Mouse (Mus musculus) liver, embryonic 16.5 days (tissue): ENCODE data around the gene Depdc1b. TPM values are rescaled to one million over a fixed set of nuclear protein-coding genes. Genes with fewer than 3 reads are reported as not detected.

Experiments used
- ATAC-seq: fragments of 200-750 bp; cut with Nextera tagmentation; 2 replicates; pipeline ENCODE4 v1.8.0; 2017; ENCODE audit warnings: low read depth, mild to moderate bottlenecking, moderate number of reproducible peaks, moderate library complexity
- H3K27ac ChIP-seq: fragments of 300-500 bp; sonication (generic); 2 replicates; pipeline ENCODE4 v1.5.1; 2014; ENCODE audit warnings: mild to moderate bottlenecking, low read length
- H3K27me3 ChIP-seq: fragments of 300-500 bp; sonication (generic); 2 replicates; pipeline ENCODE4 v1.6.1; 2014; ENCODE audit warnings: low read depth, low read length, mixed read lengths; ENCODE audit not compliant: control insufficient read depth, insufficient read depth
- H3K36me3 ChIP-seq: fragments of 300-500 bp; sonication (generic); 2 replicates; pipeline ENCODE4 v1.6.1; 2014; ENCODE audit warnings: mild to moderate bottlenecking; ENCODE audit not compliant: control insufficient read depth, insufficient read depth
- H3K4me1 ChIP-seq: fragments of 300-500 bp; sonication (generic); 2 replicates; pipeline ENCODE4 v1.6.1; 2014; ENCODE audit warnings: low read depth, low read length, mixed read lengths; ENCODE audit not compliant: control insufficient read depth
- H3K4me2 ChIP-seq: fragments of 300-500 bp; sonication (generic); 2 replicates; pipeline ENCODE4 v1.6.1; 2014; ENCODE audit warnings: low read depth, low read length, mixed read lengths
- H3K4me3 ChIP-seq: fragments of 300-500 bp; sonication (generic); 2 replicates; pipeline ENCODE4 v1.5.1; 2014; ENCODE audit warnings: low read depth, mild to moderate bottlenecking, low read length
- H3K9ac ChIP-seq: fragments of 300-500 bp; sonication (generic); 2 replicates; pipeline ENCODE4 v1.6.1; 2014; ENCODE audit warnings: low read depth, low read length
- H3K9me3 ChIP-seq: fragments of 300-500 bp; sonication (generic); replicated peaks from 2 replicates; pipeline ENCODE4 v1.6.1; 2016; ENCODE audit warnings: low read length; ENCODE audit not compliant: control insufficient read depth
- WGBS: fragments of 180-500 bp; shearing (Covaris S2); extraction: QIAGEN DNeasy Blood & Tissue Kit; methylation state at CpG from one replicate; pipeline ENCODE4 v1.1.7; 2014; ENCODE audit not compliant: insufficient replicate concordance; 5-methylcytosine and 5-hydroxymethylcytosine counted together
- polyA plus RNA-seq: library from polyadenylated mRNA; unstranded; fragments of >200 nt; fragmentation: Nextera tagmentation; extraction: Ambion mirVana; gene quantifications from 2 replicates; pipeline ENCODE4 v1.2.1, GENCODE M21; 2015

The Depdc1b gene
- polyA plus RNA-seq, 1 experiment from 2014 or later = 12.8 TPM

- no peak for ATAC-seq
- Histone ChIP-seq H3K9me3 (no peaks in the 10 kb centered on the region), H3K4me3 (no peak overlapping the region), H3K4me2 (no peak overlapping the region), H3K36me3 (no peaks in the 10 kb centered on the region), H3K27me3 (no peaks in the 10 kb centered on the region), H3K4me1 (no peaks in the 10 kb centered on the region), H3K9ac (no peak overlapping the region), H3K27ac (no peak overlapping the region)
- 80% methylated on average over 10 of the region's 10 CpGs for WGBS
Measured at GRCm38 (mm10) chr13:108357362-108357761, 41.2 kb downstream of the Depdc1b start.

GRCm38 (mm10) chr13:108358228-108358627, 42.1 kb downstream of the Depdc1b start:
- ATAC-seq = no peak
- H3K27ac ChIP-seq = no peak overlapping the region
- WGBS = 69% methylated on average over 3 of the region's 3 CpGs
- no peak overlapping the region for H3K4me2 ChIP-seq
- no peak overlapping the region for H3K9ac ChIP-seq
- no peak overlapping the region for H3K4me3 ChIP-seq
- H3K9me3 ChIP-seq = no peaks in the 10 kb centered on the region
- no peaks in the 10 kb centered on the region for H3K27me3 ChIP-seq
- no peaks in the 10 kb centered on the region for H3K4me1 ChIP-seq
- peaks cover 3% of the 10 kb centered on the region for H3K36me3 ChIP-seq

GRCm38 (mm10) chr13:108367496-108367895, 51.4 kb downstream of the Depdc1b start:
- H3K4me1 ChIP-seq = no peaks in the 10 kb centered on the region
- H3K9me3 ChIP-seq = no peaks in the 10 kb centered on the region
- H3K4me3 ChIP-seq = no peak overlapping the region
- no peak for ATAC-seq
- peaks cover 10% of the 10 kb centered on the region for H3K36me3 ChIP-seq
- 88% methylated on average over 12 of the region's 12 CpGs for WGBS
- H3K27me3 ChIP-seq = no peaks in the 10 kb centered on the region
- H3K4me2 ChIP-seq = no peak overlapping the region
- H3K9ac ChIP-seq = no peak overlapping the region
- H3K27ac ChIP-seq = no peak overlapping the region

GRCm38 (mm10) chr13:108370241-108370941, 54.3 kb downstream of the Depdc1b start:
- Histone ChIP-seq H3K9me3 (no peaks in the 10 kb centered on the region), H3K36me3 (peaks cover 15% of the 10 kb centered on the region), H3K4me3 (no peak overlapping the region), H3K9ac (no peak overlapping the region), H3K4me2 (no peak overlapping the region), H3K4me1 (no peaks in the 10 kb centered on the region), H3K27ac (no peak overlapping the region), H3K27me3 (no peaks in the 10 kb centered on the region)
- 79% methylated on average over 5 of the region's 5 CpGs for WGBS
- no peak for ATAC-seq

- no peak overlapping the region for H3K4me3 ChIP-seq
- H3K9ac ChIP-seq = no peak overlapping the region
- ATAC-seq = no peak
- H3K4me2 ChIP-seq = no peak overlapping the region
- H3K27me3 ChIP-seq = no peaks in the 10 kb centered on the region
- peaks cover 18% of the 10 kb centered on the region for H3K36me3 ChIP-seq
- 44% methylated on average over 9 of the region's 9 CpGs for WGBS
- no peak overlapping the region for H3K27ac ChIP-seq
- H3K4me1 ChIP-seq = no peaks in the 10 kb centered on the region
- no peaks in the 10 kb centered on the region for H3K9me3 ChIP-seq
Measured at GRCm38 (mm10) chr13:108371352-108371921, 55.3 kb downstream of the Depdc1b start.

- no peak overlapping the region for H3K9ac ChIP-seq
- no peak overlapping the region for H3K27ac ChIP-seq
- no peak overlapping the region for H3K4me2 ChIP-seq
- no peaks in the 10 kb centered on the region for H3K4me1 ChIP-seq
- 66% methylated on average over 1 of the region's 1 CpGs for WGBS
- peaks cover 18% of the 10 kb centered on the region for H3K36me3 ChIP-seq
- no peak overlapping the region for H3K4me3 ChIP-seq
- no peaks in the 10 kb centered on the region for H3K9me3 ChIP-seq
- no peaks in the 10 kb centered on the region for H3K27me3 ChIP-seq
- no peak for ATAC-seq
Measured at GRCm38 (mm10) chr13:108373231-108373630, 57.1 kb downstream of the Depdc1b start.

- 24% methylated on average over 2 of the region's 2 CpGs for WGBS
- Histone ChIP-seq H3K9me3 (no peaks in the 10 kb centered on the region), H3K4me3 (no peak overlapping the region), H3K27ac (no peak overlapping the region), H3K4me2 (no peak overlapping the region), H3K4me1 (no peaks in the 10 kb centered on the region), H3K36me3 (peaks cover 15% of the 10 kb centered on the region), H3K9ac (no peak overlapping the region), H3K27me3 (no peaks in the 10 kb centered on the region)
- no peak for ATAC-seq
Measured at GRCm38 (mm10) chr13:108376637-108377036, 60.5 kb downstream of the Depdc1b start.

- Histone ChIP-seq H3K4me2 (no peak overlapping the region), H3K4me3 (no peak overlapping the region), H3K9ac (no peak overlapping the region), H3K27me3 (no peaks in the 10 kb centered on the region), H3K27ac (no peak overlapping the region), H3K36me3 (peaks cover 17% of the 10 kb centered on the region), H3K4me1 (no peaks in the 10 kb centered on the region), H3K9me3 (no peaks in the 10 kb centered on the region)
- 79% methylated on average over 3 of the region's 3 CpGs for WGBS
- no peak for ATAC-seq
Measured at GRCm38 (mm10) chr13:108381161-108381560, 65.0 kb downstream of the Depdc1b start.

- 78% methylated on average over 6 of the region's 6 CpGs for WGBS
- Histone ChIP-seq H3K4me1 (no peaks in the 10 kb centered on the region), H3K4me3 (no peak overlapping the region), H3K9me3 (no peaks in the 10 kb centered on the region), H3K9ac (no peak overlapping the region), H3K36me3 (peaks cover 17% of the 10 kb centered on the region), H3K4me2 (no peak overlapping the region), H3K27ac (no peak overlapping the region), H3K27me3 (no peaks in the 10 kb centered on the region)
- ATAC-seq = no peak
Measured at GRCm38 (mm10) chr13:108383051-108383450, 66.9 kb downstream of the Depdc1b start.
